19 mouse cellular contexts compared by ENCODE assay signal in genomic region chr4:128741906-128742305, GRCm38 (mm10). TPM values are rescaled to one million over a fixed set of nuclear protein-coding genes. Genes with fewer than 3 reads are reported as not detected.
A peak's percentile ranks its signal among the peaks of the same experiment; 100 is the strongest.
DNase-seq lines count a peak whose midpoint lies in the region; ATAC-seq and TF ChIP-seq lines count a peak whose summit lies in the region.
"Had no signal": no experiment of that assay in that cellular context is flagged by ENCODE, and none has a peak within 500 bp of the region (broad histone marks: within the 10 kb centered on the region; RNA-seq: fewer than 3 reads in every experiment).

No protein-coding gene starts in this region.

- no peak overlapping the region for H3K4me3 ChIP-seq in heart, embryonic 13.5 days
- H3K4me3 ChIP-seq in kidney, embryonic 16.5 days (ENCODE audit: low read length): no peak overlapping the region
- H3K4me3 ChIP-seq in stomach, embryonic 16.5 days (replicated peaks; ENCODE audit: low read length): no peak overlapping the region
- H3K4me3 ChIP-seq in stomach, postnatal 0 days (ENCODE audit: low read depth, low read length): no peak overlapping the region
- H3K4me3 ChIP-seq: embryonic facial prominence, embryonic 15.5 days; liver, embryonic 15.5 days had no signal

- peaks cover 43% of the 10 kb centered on the region for H3K4me1 ChIP-seq in heart, embryonic 13.5 days
- peaks cover 40% of the 10 kb centered on the region for H3K4me1 ChIP-seq in kidney, embryonic 16.5 days (ENCODE audit: insufficient read depth, low read length)
- peaks cover 31% of the 10 kb centered on the region for H3K4me1 ChIP-seq in stomach, embryonic 16.5 days (ENCODE audit: control insufficient read depth, insufficient read depth, low read length)
- H3K4me1 ChIP-seq in stomach, postnatal 0 days (replicated peaks; ENCODE audit: control insufficient read depth, insufficient read depth): 0 out of 2 replicates have a peak, but pooled peaks cover 2% of the 10 kb centered on the region

- 0 out of 2 replicates have a peak overlapping the region, but pooled peaks have one; percentile 10 for H3K27ac ChIP-seq in heart, embryonic 13.5 days (replicated peaks)
- no peak overlapping the region for H3K27ac ChIP-seq in kidney, embryonic 16.5 days (ENCODE audit: low read length)
- peak overlapping the region; percentile 55 for H3K27ac ChIP-seq in stomach, embryonic 16.5 days (ENCODE audit: low read length)
- no peak overlapping the region for H3K27ac ChIP-seq in stomach, postnatal 0 days (replicated peaks)
- H3K27ac ChIP-seq: liver, embryonic 15.5 days had no signal

- H3K9ac ChIP-seq in heart, embryonic 13.5 days: no peak overlapping the region
- H3K9ac ChIP-seq in kidney, embryonic 16.5 days (replicated peaks; ENCODE audit: low read length): 0 out of 2 replicates have a peak overlapping the region, but pooled peaks have one; percentile 5
- no peak overlapping the region for H3K9ac ChIP-seq in stomach, embryonic 16.5 days (ENCODE audit: low read length)
- no peak overlapping the region for H3K9ac ChIP-seq in stomach, postnatal 0 days (ENCODE audit: low read length)
- H3K9ac ChIP-seq: embryonic facial prominence, embryonic 15.5 days; liver, embryonic 15.5 days had no signal

- peaks cover 54% of the 10 kb centered on the region for H3K36me3 ChIP-seq in heart, embryonic 13.5 days
- H3K36me3 ChIP-seq in kidney, embryonic 16.5 days (ENCODE audit: insufficient read depth, low read length): peaks cover 40% of the 10 kb centered on the region
- peaks cover 24% of the 10 kb centered on the region for H3K36me3 ChIP-seq in stomach, embryonic 16.5 days (ENCODE audit: control insufficient read depth, insufficient read depth, low read length)
- H3K36me3 ChIP-seq in stomach, postnatal 0 days (ENCODE audit: control insufficient read depth, insufficient read depth, low read length): peaks cover 27% of the 10 kb centered on the region

- TF ChIP-seq EP300 in stomach, postnatal 0 days (optimal IDR thresholded peaks at IDR 0.05): no peak

- H3K27me3 ChIP-seq in heart, embryonic 13.5 days (replicated peaks): no peaks in the 10 kb centered on the region
- no peaks in the 10 kb centered on the region for H3K27me3 ChIP-seq in kidney, embryonic 16.5 days (ENCODE audit: insufficient read depth, low read length)
- H3K27me3 ChIP-seq in stomach, embryonic 16.5 days (ENCODE audit: control insufficient read depth, insufficient read depth, low read length): no peaks in the 10 kb centered on the region
- no peaks in the 10 kb centered on the region for H3K27me3 ChIP-seq in stomach, postnatal 0 days (ENCODE audit: control insufficient read depth, insufficient read depth, low read length)
- H3K27me3 ChIP-seq: embryonic facial prominence, embryonic 15.5 days; liver, embryonic 15.5 days; Patski had no signal

- intact Hi-C loops in heart, postnatal 10 days (cut with DNase I): no loop called here

- DNase-seq in cerebellum, postnatal 25 days: peak; percentile 5 to 11
- no peak for DNase-seq in cerebellum, postnatal 4 days (ENCODE audit: low spot score in 2 of 2)
- DNase-seq in heart, postnatal 10 days: no peak
- no peak for DNase-seq in kidney, postnatal 4 days
- no peak for DNase-seq in stomach, postnatal 0 days (ENCODE audit: low spot score)
- DNase-seq: adrenal gland, adult 8-10 months; cerebellum, adult 9-11 months; gastrocnemius, postnatal 14 days; heart, postnatal 36 days; lung, postnatal 10 days; right cerebral cortex, postnatal 4 days had no signal

- TF ChIP-seq CTCF in stomach, postnatal 0 days (IDR thresholded peaks at IDR 0.05; ENCODE audit: low read depth): no peak

- ATAC-seq in heart, embryonic 13.5 days (ENCODE audit: extremely low read depth, insufficient number of reproducible peaks, low FRiP score, low TSS enrichment): no peak
- ATAC-seq in kidney, embryonic 16.5 days (ENCODE audit: low FRiP score, low TSS enrichment): no peak
- ATAC-seq in stomach, embryonic 16.5 days (ENCODE audit: insufficient read depth, low FRiP score): no peak
- ATAC-seq in stomach, postnatal 0 days (ENCODE audit: low FRiP score, low TSS enrichment): no peak
- ATAC-seq: CD4-positive, CD25-positive, alpha-beta regulatory T cell, adult 4 months; midbrain, embryonic 16.5 days; Patski had no signal

- no peak overlapping the region for H3K4me2 ChIP-seq in heart, embryonic 13.5 days
- H3K4me2 ChIP-seq in kidney, embryonic 16.5 days (replicated peaks; ENCODE audit: low read depth, low read length): no peak overlapping the region
- no peak overlapping the region for H3K4me2 ChIP-seq in stomach, embryonic 16.5 days (ENCODE audit: low read depth, low read length)
- no peak overlapping the region for H3K4me2 ChIP-seq in stomach, postnatal 0 days (replicated peaks; ENCODE audit: low read depth)
- H3K4me2 ChIP-seq: embryonic facial prominence, embryonic 15.5 days; liver, embryonic 15.5 days had no signal

- no peaks in the 10 kb centered on the region for H3K9me3 ChIP-seq in heart, embryonic 13.5 days
- no peaks in the 10 kb centered on the region for H3K9me3 ChIP-seq in kidney, embryonic 16.5 days (ENCODE audit: low read length)
- no peaks in the 10 kb centered on the region for H3K9me3 ChIP-seq in stomach, embryonic 16.5 days (replicated peaks; ENCODE audit: control insufficient read depth, low read length)
- no peaks in the 10 kb centered on the region for H3K9me3 ChIP-seq in stomach, postnatal 0 days (ENCODE audit: control insufficient read depth, low read length)
- H3K9me3 ChIP-seq: embryonic facial prominence, embryonic 15.5 days; liver, embryonic 15.5 days had no signal

- WGBS in heart, embryonic 13.5 days: 61% methylated on average over 5 of the region's 5 CpGs
- 25% methylated on average over 5 of the region's 5 CpGs for WGBS in kidney, embryonic 16.5 days
- 36% methylated on average over 5 of the region's 5 CpGs for WGBS in stomach, embryonic 16.5 days
- 33% methylated on average over 5 of the region's 5 CpGs for WGBS in stomach, postnatal 0 days

RNA-seq across cellular contexts. Expression of gene A3galt2, which starts 13.3 kb away (rescaled TPM):
- polyA plus RNA-seq in heart, embryonic 13.5 days (2015; fragmentation: Nextera tagmentation; extraction: Ambion mirVana): 0.09 TPM in 2 replicates
- total RNA-seq in heart, postnatal 10 days (2021): under 1 TPM; 0.12 to 0.29 TPM
- 0.24 and 0.35 TPM in 2 replicates for polyA plus RNA-seq in kidney, embryonic 16.5 days (2015; fragmentation: Nextera tagmentation; extraction: Ambion mirVana)
- polyA plus RNA-seq in stomach, embryonic 16.5 days (2015; fragmentation: Nextera tagmentation; extraction: Ambion mirVana): 0.10 TPM in 2 replicates
- 0.02 TPM in 1 of 2 replicates, not detected in the other for polyA plus RNA-seq in stomach, postnatal 0 days (2015; fragmentation: Nextera tagmentation; extraction: Ambion mirVana)
- polyA plus RNA-seq: liver, embryonic 15.5 days had no signal

Comparison
In these comparisons a context has a peak if more than half of its experiments do, and no peak if none do; other contexts are left out.
1. DNase-seq: peak in cerebellum, postnatal 25 days (2 of 2); none in cerebellum, postnatal 4 days (0 of 2), heart, postnatal 10 days (0 of 2), kidney, postnatal 4 days (0 of 2) and stomach, postnatal 0 days (single experiment).
2. H3K27ac ChIP-seq: peak in heart, embryonic 13.5 days (single experiment) and stomach, embryonic 16.5 days (single experiment); none in kidney, embryonic 16.5 days (single experiment) and stomach, postnatal 0 days (single experiment).